Mouse (Mus musculus) midbrain, embryonic 14.5 days (tissue): ENCODE results near the gene Xpc. TPM values are rescaled to one million over a fixed set of nuclear protein-coding genes. Genes with fewer than 3 reads are reported as not detected.
"Not testable (repeated sequence)": the region's sequence is repeated elsewhere in the genome, so short reads cannot be mapped to it uniquely, and the experiment has no call there.

ENCODE experiments used
- ATAC-seq: fragments of 200-750 bp; cut with Nextera tagmentation; 2 replicates; pipeline ENCODE4 v1.8.0; 2017; ENCODE audit warnings: moderate number of reproducible peaks, moderate library complexity; ENCODE audit not compliant: low FRiP score, low TSS enrichment
- DNase-seq: peaks from one replicate; pipeline ENCODE4 v3.0.0-alpha.2; 2015
- H3K27ac ChIP-seq: fragments of 300-500 bp; sonication (generic); replicated peaks from 2 replicates; pipeline ENCODE4 v1.5.1; 2014; ENCODE audit warnings: mild to moderate bottlenecking, low read depth, low read length, moderate library complexity
- H3K27me3 ChIP-seq: fragments of 300-500 bp; sonication (generic); 2 replicates; pipeline ENCODE4 v1.6.1; 2014; ENCODE audit warnings: low read length, control low read depth, mixed read lengths; ENCODE audit not compliant: control insufficient read depth, insufficient read depth
- H3K36me3 ChIP-seq: fragments of 300-500 bp; sonication (generic); 2 replicates; pipeline ENCODE4 v1.6.1; 2014; ENCODE audit warnings: low read length, control low read depth; ENCODE audit not compliant: control insufficient read depth, insufficient read depth
- H3K4me1 ChIP-seq: fragments of 300-500 bp; sonication (generic); 2 replicates; pipeline ENCODE4 v1.6.1; 2014; ENCODE audit warnings: mild to moderate bottlenecking, antibody characterized with exemption, low read length, control low read depth; ENCODE audit not compliant: control insufficient read depth, insufficient read depth
- H3K4me2 ChIP-seq: fragments of 300-500 bp; sonication (generic); 2 replicates; pipeline ENCODE4 v1.6.1; 2014; ENCODE audit warnings: mild to moderate bottlenecking, low read length, moderate library complexity
- H3K4me3 ChIP-seq: fragments of 300-500 bp; sonication (generic); replicated peaks from 2 replicates; pipeline ENCODE4 v1.5.1; 2014; ENCODE audit warnings: low read depth, low read length
- H3K9ac ChIP-seq: fragments of 300-500 bp; sonication (generic); replicated peaks from 2 replicates; pipeline ENCODE4 v1.6.1; 2014; ENCODE audit warnings: mild to moderate bottlenecking, low read length, moderate library complexity
- H3K9me3 ChIP-seq: fragments of 300-500 bp; sonication (generic); 2 replicates; pipeline ENCODE4 v1.6.1; 2016; ENCODE audit warnings: low read length, control low read depth, mixed read lengths; ENCODE audit not compliant: control insufficient read depth
- WGBS: fragments of 180-500 bp; shearing (Covaris S2); extraction: QIAGEN DNeasy Blood & Tissue Kit; methylation state at CpG from one replicate; pipeline ENCODE4 v1.1.7; 2014; 5-methylcytosine and 5-hydroxymethylcytosine counted together
- polyA plus RNA-seq: library from polyadenylated mRNA; unstranded; fragments of >200 nt; fragmentation: Nextera tagmentation; extraction: Ambion mirVana; gene quantifications from 2 replicates; pipeline ENCODE4 v1.2.1, GENCODE M21; 2014

Gene Xpc
- polyA plus RNA-seq, 1 experiment from 2014 or later: 18.1 TPM

GRCm38 (mm10) chr6:91472319-91472718 is 43.4 kb downstream of the Xpc start:
- Histone ChIP-seq H3K9ac (peak overlapping the region; percentile 77), H3K4me1 (peaks cover 14% of the 10 kb centered on the region), H3K27ac (no peak overlapping the region), H3K36me3 (peaks cover 20% of the 10 kb centered on the region), H3K4me2 (peak overlapping the region; percentile 72), H3K27me3 (no peaks in the 10 kb centered on the region), H3K4me3 (peak overlapping the region; percentile 77), H3K9me3 (no peaks in the 10 kb centered on the region)
- peak; percentile 12 for DNase-seq
- ATAC-seq: no peak
- 32% methylated on average over 6 of the region's 6 CpGs for WGBS

- Histone ChIP-seq H3K36me3 (peaks cover 22% of the 10 kb centered on the region), H3K4me1 (peaks cover 14% of the 10 kb centered on the region)
- DNase-seq, H3K4me2 ChIP-seq, H3K9me3 ChIP-seq, H3K9ac ChIP-seq, H3K4me3 ChIP-seq, H3K27me3 ChIP-seq, ATAC-seq, H3K27ac ChIP-seq: not testable (repeated sequence)
- 90% methylated on average over 3 of the region's 3 CpGs for WGBS
These were observed 44.3 kb downstream of the Xpc start for GRCm38 (mm10) chr6:91471427-91471826.

GRCm38 (mm10) chr6:91470712-91471111 is 45.0 kb downstream of the Xpc start:
- H3K4me3 ChIP-seq: no peak overlapping the region
- 87% methylated on average over 2 of the region's 2 CpGs for WGBS
- no peak for DNase-seq
- peaks cover 29% of the 10 kb centered on the region for H3K36me3 ChIP-seq
- H3K9ac ChIP-seq: no peak overlapping the region
- no peak overlapping the region for H3K27ac ChIP-seq
- H3K4me2 ChIP-seq: no peak overlapping the region
- peaks cover 14% of the 10 kb centered on the region for H3K4me1 ChIP-seq
- H3K27me3 ChIP-seq: no peaks in the 10 kb centered on the region
- H3K9me3 ChIP-seq: no peaks in the 10 kb centered on the region
- ATAC-seq: no peak

- DNase-seq (no peak), ATAC-seq (no peak)
- Histone ChIP-seq H3K27ac (no peak overlapping the region), H3K4me2 (no peak overlapping the region), H3K36me3 (peaks cover 62% of the 10 kb centered on the region), H3K9ac (no peak overlapping the region), H3K4me1 (0 out of 2 replicates have a peak, but pooled peaks cover under 1% of the 10 kb centered on the region), H3K9me3 (no peaks in the 10 kb centered on the region), H3K27me3 (no peaks in the 10 kb centered on the region), H3K4me3 (no peak overlapping the region)
- WGBS: 77% methylated on average over 1 of the region's 1 CpGs
These were observed 48.6 kb downstream of the Xpc start for GRCm38 (mm10) chr6:91467106-91467505.

- 95% methylated on average over 2 of the region's 2 CpGs for WGBS
- no peak for ATAC-seq
- Histone ChIP-seq H3K27ac (no peak overlapping the region), H3K9ac (no peak overlapping the region), H3K4me2 (no peak overlapping the region), H3K4me1 (no peaks in the 10 kb centered on the region), H3K9me3 (no peaks in the 10 kb centered on the region), H3K27me3 (no peaks in the 10 kb centered on the region), H3K36me3 (peaks cover 62% of the 10 kb centered on the region), H3K4me3 (no peak overlapping the region)
- DNase-seq: no peak
These were observed 49.9 kb downstream of the Xpc start for GRCm38 (mm10) chr6:91465756-91466155.

GRCm38 (mm10) chr6:91459471-91459870 is 56.2 kb downstream of the Xpc start:
- 98% methylated on average over 1 of the region's 1 CpGs for WGBS
- DNase-seq (no peak), ATAC-seq (no peak)
- Histone ChIP-seq H3K27ac (no peak overlapping the region), H3K9ac (no peak overlapping the region), H3K4me3 (no peak overlapping the region), H3K36me3 (peaks cover 21% of the 10 kb centered on the region), H3K9me3 (no peaks in the 10 kb centered on the region), H3K4me2 (no peak overlapping the region), H3K27me3 (no peaks in the 10 kb centered on the region), H3K4me1 (no peaks in the 10 kb centered on the region)

GRCm38 (mm10) chr6:91454546-91454945 is 61.1 kb downstream of the Xpc start:
- no peak overlapping the region for H3K4me3 ChIP-seq
- H3K9ac ChIP-seq: no peak overlapping the region
- H3K9me3 ChIP-seq: no peaks in the 10 kb centered on the region
- H3K4me1 ChIP-seq: no peaks in the 10 kb centered on the region
- no peaks in the 10 kb centered on the region for H3K36me3 ChIP-seq
- 78% methylated on average over 5 of the region's 5 CpGs for WGBS
- DNase-seq (no peak), ATAC-seq (no peak)
- H3K27me3 ChIP-seq: no peaks in the 10 kb centered on the region
- H3K27ac ChIP-seq: no peak overlapping the region
- H3K4me2 ChIP-seq: no peak overlapping the region

GRCm38 (mm10) chr6:91452056-91452455 is 63.6 kb downstream of the Xpc start:
- Histone ChIP-seq H3K27ac (no peak overlapping the region), H3K27me3 (no peaks in the 10 kb centered on the region), H3K4me3 (no peak overlapping the region), H3K4me1 (no peaks in the 10 kb centered on the region), H3K36me3 (no peaks in the 10 kb centered on the region), H3K9me3 (no peaks in the 10 kb centered on the region), H3K9ac (no peak overlapping the region), H3K4me2 (no peak overlapping the region)
- no peak for DNase-seq
- ATAC-seq: no peak
- WGBS: 53% methylated on average over 1 of the region's 1 CpGs

- no peaks in the 10 kb centered on the region for H3K36me3 ChIP-seq
- WGBS: 59% methylated on average over 3 of the region's 3 CpGs
- no peak overlapping the region for H3K9ac ChIP-seq
- H3K4me1 ChIP-seq: no peaks in the 10 kb centered on the region
- no peak for DNase-seq
- no peak overlapping the region for H3K27ac ChIP-seq
- H3K4me2 ChIP-seq: no peak overlapping the region
- ATAC-seq: no peak
- no peaks in the 10 kb centered on the region for H3K27me3 ChIP-seq
- no peaks in the 10 kb centered on the region for H3K9me3 ChIP-seq
- H3K4me3 ChIP-seq: no peak overlapping the region
These were observed 66.0 kb downstream of the Xpc start for GRCm38 (mm10) chr6:91449472-91450225.
